Mouse (Mus musculus) R1 (cell line): ENCODE measurements around the gene Rundc3a.
"Not testable (repeated sequence)": the region's sequence is repeated elsewhere in the genome, so short reads cannot be mapped to it uniquely, and the experiment has no call there.

Experiments used
- DNase-seq: peaks from one replicate; pipeline ENCODE4 v3.0.0-alpha.2; 2018; ENCODE audit warnings: low read depth, low spot score

Gene Rundc3a

DNA sequence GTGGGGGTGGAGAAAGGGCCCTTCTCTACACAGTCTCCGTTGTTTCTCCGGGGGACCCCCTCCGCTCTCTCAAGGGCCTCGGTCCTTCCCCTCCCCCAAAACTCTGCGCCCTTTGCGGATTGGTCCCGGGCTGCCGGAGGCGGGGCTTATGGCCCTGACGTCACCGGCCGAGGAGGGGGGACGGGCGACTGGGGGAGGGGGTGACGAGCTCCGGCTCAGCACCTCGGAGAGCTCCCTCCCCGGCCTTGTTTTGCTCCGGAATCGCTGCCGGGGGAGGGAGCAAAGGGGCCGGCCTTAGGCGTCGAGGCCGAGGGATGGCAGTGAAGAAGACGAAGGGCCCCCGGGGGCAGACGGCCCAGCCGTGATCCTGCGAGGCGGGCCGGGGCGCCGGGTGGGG, at the start of gene Rundc3a:
Rundc3a (plus strand) TSS at position 166 of the 397 bp plus-strand sequence.
- DNase-seq: peak; percentile 94

DNA sequence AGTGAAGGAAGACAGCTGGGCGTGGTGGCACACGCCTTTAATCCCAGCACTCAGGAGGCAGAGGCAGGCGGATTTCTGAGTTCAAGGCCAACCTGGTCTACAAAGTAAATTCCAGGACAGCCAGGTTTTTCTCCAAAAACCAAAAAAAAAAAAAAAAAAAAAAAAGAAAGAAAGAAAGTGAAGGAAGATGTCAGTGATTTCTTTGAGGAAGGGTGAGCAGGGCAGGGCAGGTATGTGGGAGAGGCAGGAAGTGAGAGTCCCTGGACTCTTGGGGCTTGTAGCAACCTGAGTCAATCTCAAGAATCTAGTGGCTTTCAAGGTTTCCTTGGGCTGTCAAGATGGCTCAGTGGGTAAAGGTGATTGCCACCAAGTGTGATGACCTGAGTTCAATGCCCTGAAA, 48.7 kb upstream of the Rundc3a start:
- peak; percentile 55 for DNase-seq

DNA sequence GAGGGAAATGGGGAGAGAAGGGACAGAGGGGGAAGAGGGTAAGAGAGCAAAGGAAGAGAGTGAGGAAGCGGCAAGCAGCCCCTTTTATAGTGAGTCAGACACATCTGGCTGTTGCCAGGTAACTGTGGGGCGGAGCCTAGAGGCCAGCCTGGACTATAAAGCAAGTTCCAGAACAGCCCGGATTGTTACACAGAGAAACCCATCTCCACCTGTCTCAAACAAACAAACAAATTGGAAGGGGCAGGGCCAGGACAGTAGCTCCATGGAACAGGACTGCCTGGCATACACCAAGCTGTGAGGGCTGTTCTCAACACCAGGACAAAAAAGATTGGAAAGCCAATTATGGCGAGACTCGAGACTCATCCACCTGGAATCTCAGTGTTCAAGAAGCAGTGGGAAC, 46.3 kb upstream of the Rundc3a start:
- peak; percentile 87 for DNase-seq

DNA sequence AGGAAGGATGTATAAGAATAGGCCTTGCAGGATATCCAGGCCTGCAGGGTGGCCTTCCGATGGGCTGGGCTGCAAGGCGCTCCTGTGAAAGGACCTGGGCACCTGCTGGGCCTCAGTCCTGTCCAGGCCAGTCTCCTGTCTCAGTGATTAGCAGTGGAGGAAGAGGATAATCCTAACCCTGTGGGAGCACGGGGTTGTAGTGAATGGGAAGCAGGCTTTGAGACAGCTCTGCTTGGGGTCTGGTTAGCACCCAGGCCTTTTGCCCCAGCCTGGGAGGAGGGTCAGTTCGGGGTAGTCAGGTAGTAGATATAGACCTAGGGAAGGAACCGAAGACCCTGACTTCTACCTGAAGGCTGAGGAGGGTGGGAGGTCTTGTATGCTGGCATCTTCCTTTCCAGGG, 45.5 kb upstream of the Rundc3a start:
- DNase-seq: no peak

DNA sequence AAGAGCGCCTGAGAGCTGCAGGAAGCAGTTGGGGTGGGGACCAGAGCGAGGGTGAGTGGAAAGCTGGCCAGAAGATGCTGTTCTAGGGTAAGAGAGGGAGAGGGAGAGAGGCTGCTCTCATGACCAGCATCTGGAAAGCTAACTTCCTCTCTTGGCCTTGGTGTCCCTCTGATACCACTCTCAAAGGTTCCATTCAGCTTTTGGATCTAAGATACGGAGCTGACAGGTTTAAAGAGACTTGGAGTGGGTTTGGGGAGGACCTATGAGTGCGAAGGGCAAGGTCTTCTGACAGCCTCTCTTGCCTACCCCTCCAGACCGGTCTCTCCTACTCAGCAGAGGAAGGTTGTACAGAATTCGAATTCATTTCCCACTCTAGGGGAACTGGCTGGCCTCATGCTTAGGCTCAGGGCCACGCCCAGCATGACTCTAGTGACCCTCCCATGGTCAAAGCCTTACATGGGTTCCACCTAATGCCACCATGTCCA, 45.1 kb upstream of the Rundc3a start:
- no peak for DNase-seq

DNA sequence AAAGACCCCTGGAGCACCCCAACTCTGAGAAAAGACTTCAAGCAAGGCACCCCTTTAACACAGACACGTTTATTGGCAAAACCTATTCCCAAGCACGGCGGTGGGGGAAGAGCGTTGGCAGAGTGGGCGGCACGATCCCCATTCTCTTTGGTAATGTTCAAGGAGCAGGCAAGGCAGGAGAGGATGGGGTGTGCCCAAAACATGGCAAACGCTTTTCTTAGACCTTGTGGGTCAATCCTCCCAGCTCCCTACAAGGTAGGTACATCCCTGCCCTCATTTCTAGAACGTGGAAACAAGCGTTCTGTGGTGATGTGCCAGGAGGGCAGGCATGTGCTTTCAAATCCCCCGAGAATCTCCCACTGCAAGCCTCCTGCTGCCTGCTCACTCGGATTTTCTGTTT, 44.4 kb upstream of the Rundc3a start:
- DNase-seq: no peak

DNA sequence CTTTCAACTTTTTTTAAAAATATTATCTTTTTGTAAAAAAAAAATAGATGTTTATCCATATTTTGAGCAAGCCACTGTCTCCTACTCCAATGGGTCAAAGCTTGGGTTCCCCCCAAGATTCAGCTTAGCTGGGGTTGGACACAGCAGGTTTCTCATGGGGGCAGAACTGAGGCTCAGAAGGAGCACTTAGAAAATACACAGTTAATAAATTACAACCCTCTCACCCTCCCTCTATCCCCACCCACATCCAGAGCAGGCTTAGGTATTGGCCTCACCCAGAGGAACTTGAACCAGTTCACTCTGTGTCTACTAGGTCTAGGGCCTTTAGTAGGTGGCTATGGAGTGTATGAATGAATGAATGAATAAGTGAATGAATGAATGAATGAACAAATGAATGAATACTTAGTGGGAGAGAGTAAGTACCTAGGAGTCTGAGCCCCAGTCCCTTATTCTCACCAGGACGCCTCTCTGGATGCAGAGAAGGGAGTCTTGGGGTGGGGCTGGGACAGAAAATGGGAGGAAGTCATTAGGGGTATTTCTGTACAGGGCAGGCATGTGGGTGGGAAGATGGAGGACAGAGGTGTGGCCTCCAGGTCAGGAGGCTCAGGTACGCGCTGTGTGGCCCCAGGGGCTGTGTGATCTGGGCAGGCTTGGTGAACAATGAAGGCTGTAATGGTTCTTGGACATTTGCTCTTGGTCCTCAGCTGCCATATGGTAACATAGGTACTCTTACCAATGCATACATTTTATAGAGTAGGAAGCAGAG, 43.8 kb upstream of the Rundc3a start:
- no peak for DNase-seq

DNA sequence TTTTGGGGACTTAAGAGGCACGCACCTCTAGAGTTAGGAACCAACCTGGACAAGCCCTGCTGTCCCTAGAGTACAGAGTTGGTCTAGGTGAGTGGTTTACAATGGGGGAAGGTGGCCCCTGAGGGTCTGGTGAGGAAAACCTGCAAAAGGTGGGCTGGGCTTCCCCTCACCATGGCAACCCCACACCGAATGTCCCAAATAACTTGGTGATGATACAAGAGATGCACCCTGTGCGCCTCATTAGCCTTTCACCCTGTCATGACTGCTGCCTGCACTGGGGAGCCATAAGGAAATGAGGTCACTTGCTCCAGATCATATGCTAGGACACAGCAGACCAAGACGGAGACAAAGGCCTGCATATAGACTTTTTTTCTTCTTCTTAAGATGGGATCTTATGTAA, 42.8 kb upstream of the Rundc3a start:
- no peak for DNase-seq

DNA sequence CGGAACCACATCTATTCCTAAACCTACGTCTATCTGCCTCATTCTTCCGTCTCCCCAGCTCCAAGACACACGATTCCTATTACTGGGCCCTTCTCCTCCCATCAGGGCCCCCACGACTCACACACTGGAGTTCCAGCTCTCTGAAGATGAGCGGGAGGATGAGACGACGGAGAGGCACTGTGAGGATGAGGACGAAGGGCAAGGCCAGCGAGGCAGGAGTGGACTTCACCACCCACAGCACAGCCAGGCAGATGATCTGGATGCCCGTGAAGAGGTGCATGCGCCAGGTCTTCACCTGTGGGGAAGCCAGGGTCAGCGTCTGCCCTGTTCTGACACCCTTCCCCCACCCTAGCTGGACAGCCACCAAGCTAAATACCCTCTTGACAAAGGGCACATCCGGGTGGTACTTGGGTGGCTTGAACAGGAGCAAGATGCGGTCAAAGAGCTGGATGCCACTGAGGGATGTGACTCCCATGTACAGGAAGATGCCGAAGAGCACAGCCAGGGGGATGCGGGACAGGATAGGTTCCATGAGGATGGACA, 42.2 kb upstream of the Rundc3a start:
- DNase-seq: no peak

DNA sequence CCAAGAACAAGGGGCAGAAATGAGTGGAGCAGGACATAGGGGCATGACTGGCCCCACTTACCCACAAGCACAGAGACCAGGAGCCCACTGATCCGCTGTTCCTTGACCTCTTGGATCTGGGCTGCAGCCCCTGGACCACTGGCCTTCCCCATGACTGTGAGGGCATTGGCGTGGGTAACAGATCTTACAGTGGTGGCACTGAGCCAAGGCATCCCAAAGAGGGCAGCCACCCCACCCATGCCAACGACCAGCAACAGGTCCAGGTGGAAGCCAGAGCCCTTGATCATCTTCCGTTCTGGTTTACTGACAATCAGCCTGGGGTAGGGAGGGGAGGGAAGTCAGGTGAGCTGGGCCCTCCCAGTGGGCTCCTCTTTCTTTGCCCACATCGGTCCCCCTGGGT, 40.8 kb upstream of the Rundc3a start:
- no peak for DNase-seq

DNA sequence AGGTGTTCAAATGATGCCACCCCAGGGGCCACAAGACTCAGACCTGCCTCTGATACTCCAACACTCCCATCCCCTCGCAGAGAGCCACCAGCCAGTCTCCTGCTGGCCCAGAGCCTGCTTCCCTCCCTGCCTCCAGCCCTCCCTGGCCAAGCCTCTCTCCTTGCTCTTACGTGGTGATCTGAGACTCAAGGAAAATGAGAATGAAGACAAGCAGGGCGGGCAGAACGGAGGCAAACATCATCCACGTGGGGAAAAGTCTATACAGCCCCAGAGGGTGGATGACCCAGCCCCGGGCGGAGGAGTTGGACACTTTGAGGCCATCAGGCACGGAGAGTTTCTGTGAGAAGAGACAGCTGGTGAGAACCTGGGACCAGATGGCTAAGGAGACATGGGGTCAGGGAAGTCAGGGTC, 40.2 kb upstream of the Rundc3a start:
- no peak for DNase-seq

DNA sequence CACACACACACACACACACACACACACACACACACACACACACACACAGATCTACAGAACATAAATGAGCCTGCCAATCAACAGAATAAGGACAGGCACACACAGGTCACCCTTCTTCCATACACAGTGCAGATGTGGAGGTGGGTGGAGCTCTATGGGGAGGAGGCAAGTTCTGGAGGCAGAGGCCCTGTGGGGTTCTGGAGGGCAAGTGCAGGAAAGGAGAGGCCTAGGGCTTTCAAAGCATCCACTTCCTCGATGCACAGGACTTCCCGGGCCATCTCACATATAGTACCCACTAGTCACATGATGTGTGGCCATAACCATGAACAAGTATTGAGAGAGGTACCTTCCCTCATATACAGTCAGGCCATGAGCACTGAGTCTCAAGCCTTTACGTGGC, 37.7 kb upstream of the Rundc3a start:
- DNase-seq: no peak

DNA sequence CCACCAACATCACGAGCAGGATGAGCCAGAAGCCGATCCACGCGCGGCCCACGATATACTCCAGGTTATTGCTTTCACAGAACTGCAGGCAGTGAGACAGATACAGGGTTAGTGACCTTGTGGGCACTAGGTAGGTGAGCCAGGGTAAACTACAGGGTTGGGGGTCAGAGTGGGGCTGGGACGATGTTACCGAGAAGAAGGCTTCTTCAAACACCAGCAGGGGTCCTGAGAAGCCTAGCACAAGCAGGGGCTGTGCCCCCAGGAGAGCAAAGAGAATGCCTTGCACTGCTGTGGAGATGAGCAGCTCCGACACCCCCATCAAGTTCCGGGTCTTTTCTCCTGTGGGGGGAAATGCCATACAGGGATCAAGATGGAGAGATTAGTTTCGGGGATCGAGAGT, 37.0 kb upstream of the Rundc3a start:
- no peak for DNase-seq

DNA sequence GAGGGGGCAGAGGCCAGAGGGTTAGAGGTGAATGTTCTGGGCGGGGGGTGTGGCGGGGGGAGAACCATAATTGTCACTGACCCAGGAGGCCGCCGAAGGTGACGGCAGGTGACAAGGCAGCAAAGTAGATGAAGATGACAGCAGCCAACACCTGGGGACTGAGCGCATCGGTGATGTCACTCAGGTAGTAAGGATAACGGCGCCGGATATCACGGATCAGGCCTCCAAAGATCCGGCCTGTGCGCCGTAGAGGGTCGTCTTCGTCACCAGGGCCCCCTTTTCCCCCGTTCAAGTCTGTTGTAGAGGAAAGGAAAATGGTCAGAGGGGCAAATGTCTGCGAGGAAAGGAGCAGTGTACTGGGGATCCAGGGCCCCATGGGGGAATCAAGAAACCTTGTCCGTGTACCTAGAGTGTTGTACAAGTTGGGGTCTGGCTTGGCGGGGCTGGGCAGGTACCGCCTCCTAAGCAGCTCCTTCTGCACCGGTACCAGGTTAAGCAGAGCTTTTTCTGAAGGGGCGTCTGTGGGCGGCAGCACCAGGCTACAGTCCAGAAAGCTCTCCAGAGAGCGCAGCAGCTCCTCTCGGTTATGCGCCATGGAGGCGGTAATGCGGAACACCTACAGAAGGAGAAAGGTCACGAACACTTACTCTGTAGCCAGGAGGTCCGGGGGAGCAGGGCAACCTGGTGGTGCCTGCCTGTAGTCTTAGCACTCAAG, 36.4 kb upstream of the Rundc3a start:
- peak; percentile 31 for DNase-seq

DNA sequence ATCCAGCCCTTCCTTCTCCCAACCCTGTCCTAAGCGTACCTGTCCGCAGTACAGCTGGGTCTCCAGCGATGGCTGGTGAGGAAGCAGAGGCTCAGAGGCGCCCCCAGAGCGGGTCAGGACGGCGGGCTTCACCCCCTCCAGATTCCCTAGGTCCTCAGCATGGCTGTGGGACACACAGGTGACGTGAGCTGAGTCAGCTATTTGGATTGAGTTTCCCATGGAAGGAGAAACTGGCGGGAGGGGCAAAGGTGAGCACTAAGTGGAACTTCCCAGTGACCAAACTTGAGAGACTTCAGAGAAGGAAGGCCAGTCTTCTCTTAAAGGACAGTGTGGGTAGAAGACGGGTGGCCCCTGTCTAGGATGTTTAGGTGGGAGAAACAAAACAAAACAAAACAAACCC, 34.8 kb upstream of the Rundc3a start:
- no peak for DNase-seq

DNA sequence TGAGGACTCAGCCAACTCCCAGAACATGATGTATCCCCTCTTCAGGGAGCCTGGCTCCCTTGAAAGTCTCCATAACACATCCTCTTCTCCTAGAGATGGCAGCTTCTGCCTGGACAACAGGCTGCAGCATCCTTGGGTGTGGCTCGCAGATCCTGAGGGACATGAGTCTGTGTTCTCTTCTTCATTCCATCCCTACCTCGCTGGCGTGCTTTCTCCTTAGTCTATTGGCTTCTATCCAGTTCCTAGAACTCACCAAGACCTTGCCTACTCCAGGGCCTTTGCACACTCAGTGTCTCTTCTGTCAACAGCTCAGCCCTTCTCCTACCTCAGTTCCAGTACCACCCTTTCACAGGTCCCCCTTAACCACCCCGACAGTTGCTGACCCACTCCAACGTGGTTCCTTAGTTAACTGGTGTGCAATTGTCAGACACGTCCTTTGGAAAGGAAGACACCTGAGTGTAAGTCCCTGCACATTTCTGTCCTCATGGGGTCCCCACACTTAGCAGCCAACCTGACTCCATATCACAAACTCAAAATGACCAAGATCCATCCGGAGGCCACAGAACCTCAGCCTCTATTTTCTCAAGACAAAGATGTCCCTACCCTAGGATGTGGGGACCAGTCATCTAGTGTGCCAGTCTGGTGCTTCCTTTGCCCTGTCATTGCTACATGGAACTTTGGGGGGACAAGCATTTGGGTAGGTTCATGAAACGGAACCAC, 31.3 kb upstream of the Rundc3a start:
- no peak for DNase-seq

DNA sequence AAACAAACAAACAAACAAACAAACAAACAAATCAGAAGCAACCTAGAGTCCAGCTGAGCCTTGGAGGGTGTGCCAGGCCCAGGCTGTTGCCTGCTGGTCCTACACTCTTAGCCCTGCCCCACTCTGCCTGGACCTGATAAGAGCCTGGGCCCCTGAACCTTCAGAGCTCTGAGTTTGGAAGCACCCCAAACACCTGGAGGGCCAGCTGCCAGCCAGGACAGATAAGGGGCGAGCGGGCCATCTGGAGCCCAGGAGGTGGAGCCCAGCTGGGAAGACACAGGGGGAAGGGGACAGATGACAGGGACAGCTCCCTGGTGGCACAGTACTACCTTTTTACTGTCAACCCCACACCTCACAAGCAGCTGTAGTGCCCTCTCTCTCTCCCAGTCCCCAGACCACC, 29.6 kb upstream of the Rundc3a start:
- DNase-seq: no peak

DNA sequence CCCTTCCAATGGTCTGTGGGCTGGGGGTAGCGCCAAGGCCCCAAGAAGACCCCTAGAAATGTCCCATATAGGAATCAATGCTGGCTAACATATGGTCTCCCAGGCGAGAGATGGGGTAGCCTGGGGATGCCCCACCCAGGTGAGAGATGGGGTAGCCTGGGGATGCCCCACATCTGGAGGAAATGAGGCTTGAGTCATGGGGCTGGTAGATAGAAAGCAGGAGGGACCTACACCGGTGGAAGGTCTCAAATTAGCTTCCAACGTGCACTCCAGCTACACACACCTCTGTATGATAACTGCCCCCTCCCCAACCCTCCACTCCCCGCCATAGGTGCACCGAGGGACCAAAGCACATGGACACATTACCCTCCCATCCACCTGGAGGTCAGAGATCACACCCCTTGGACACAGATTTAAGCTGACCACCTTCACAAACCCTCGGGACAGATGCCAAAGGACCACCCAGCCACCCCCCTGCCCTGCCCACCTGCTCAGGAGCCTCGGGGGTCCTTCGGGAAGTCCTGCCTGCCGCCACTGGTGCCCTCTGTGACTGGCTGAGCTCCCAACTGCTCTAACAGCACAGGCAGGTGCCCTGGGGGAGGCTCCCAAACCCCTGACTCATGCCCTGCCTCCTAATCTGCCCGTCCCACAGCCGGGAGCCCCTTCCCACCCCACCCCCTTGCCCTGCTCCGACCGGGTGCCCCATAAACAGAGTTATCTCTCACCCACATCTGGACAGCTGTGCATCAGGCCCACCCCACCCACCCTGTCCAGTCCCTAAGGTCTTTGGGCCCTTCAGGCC, 28.4 kb upstream of the Rundc3a start:
- no peak for DNase-seq

DNA sequence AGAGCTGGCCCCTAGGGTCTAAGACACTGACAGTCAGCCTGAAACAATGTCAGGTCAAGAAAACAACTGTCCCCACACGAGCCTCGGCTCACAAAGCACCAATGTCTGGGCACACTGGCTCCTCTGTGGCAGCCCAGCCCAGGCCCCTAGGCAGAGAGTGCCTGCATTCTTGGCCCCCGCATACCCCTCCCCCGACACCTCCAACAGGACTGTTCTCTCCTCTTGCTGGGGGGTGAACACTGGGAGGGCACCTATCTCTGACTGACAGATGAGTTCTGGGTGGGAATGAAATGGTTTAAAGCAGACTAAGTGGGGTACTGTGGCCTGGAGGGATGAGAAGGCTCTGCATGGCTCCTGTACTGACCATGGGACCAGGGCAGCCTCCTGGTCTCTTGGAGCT, 27.5 kb upstream of the Rundc3a start:
- no peak for DNase-seq

DNA sequence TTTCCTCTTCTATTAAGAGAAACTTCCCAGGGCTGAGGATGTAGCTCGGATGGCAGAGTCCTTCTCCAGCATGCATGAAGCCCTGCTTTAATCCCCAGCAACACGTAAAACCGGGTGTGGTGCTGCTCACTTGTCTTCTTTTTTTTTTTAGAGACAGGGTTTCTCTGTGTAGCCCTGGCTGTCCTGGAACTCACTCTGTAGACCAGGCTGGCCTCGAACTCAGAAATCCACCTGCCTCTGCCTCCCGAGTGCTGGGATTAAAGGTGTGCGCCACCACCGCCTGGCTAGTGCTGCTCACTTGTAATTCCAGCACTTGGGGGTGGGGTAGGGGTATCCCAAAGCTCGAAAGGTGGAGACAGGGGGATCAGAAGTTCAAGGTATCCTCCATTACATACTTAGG, 27.1 kb upstream of the Rundc3a start, which contains the start of gene Slc4a1:
Slc4a1 (minus strand) TSS at position 101 of the 400 bp plus-strand sequence.
- DNase-seq: not testable (repeated sequence)
